Mouse (Mus musculus) layer of hippocampus, postnatal 25 days (tissue): Measurements from ENCODE around the gene Scube1. TPM values are rescaled to one million over a fixed set of nuclear protein-coding genes. Genes with fewer than 3 reads are reported as not detected.

Source experiments
- DNase-seq, 2 experiments: peaks; one replicate each; pipeline ENCODE4 v3.0.0; 2022; ENCODE audit warnings: mixed read lengths in 2 of 2, low spot score in 1 of 2; ENCODE audit errors: extremely low spot score in 1 of 2
- total RNA-seq, 2 experiments: library from RNA; stranded (reverse); gene quantifications; 2 replicates each; pipeline ENCODE4 v1.2.3; 2021

Gene Scube1
- total RNA-seq, 2 experiments from 2014 or later, result 16.7 to 19.3 TPM

DNA sequence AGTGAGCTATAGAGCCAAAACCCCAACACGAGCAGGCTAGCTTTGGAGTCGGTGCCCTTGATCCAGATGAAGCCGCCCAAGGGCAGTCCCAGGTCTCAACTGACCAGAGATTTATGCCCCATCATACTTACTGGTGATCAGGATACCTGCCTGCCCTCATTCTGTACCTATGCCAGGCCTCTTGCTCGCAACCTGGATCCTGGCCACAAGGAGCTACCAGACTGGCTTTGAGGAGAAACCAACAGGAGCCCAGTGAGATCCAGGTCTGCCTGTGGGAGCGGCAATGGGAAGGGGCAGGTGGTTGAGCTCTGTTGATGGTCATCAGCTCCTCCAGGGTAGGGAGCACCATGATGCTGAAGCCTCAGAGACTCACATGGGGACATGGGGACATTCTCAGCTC is 12.5 kb downstream of the Scube1 start:
- no peak for DNase-seq

DNA sequence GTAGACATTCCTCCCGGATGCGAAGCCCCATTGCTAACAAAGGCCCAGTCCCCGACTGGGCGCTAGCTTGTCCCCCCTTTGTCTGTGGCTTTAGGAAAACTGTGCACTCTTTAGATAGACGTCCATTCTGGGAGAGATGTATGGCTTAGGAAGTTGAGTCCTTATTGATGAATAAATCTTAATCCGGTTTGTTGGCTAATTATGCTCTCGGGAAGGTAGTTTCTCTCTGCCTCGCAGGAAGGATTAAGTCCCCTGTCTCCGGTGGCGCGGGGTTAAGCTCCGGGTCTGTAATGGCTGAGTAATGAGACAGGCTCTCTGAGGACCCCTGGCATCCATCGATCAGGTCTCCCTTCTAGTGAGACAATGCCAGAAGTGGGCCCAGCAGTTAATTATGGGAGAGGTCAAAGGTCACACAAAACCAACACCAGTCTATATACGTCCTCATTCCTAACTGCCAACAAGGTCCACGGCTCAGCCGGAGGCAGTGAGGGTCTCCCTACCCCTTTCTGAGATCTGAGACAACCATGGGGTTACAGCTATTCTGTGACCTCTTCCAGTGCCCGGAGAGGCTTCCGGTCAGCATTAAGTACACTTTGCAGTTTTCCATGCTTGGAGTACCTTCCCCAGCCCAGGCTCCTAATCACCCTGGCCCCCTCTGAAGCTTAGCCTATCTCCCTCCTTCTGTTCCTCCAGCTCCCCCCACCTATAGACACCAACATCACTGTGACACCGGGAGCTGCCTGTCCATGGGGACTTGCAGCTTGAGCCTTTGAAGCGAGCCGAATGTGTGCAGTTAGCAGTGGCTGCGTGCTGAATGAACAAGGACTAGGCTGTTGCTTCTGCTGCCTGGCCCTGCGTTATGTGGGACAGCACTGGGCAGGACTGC is 14.7 kb downstream of the Scube1 start:
- no peak for DNase-seq

GRCm38 (mm10) chr15:83706528-83707199 is 18.2 kb downstream of the Scube1 start:
- DNase-seq, result no peak

- no peak for DNase-seq
Observed at GRCm38 (mm10) chr15:83700593-83700923, 24.3 kb downstream of the Scube1 start.

DNA sequence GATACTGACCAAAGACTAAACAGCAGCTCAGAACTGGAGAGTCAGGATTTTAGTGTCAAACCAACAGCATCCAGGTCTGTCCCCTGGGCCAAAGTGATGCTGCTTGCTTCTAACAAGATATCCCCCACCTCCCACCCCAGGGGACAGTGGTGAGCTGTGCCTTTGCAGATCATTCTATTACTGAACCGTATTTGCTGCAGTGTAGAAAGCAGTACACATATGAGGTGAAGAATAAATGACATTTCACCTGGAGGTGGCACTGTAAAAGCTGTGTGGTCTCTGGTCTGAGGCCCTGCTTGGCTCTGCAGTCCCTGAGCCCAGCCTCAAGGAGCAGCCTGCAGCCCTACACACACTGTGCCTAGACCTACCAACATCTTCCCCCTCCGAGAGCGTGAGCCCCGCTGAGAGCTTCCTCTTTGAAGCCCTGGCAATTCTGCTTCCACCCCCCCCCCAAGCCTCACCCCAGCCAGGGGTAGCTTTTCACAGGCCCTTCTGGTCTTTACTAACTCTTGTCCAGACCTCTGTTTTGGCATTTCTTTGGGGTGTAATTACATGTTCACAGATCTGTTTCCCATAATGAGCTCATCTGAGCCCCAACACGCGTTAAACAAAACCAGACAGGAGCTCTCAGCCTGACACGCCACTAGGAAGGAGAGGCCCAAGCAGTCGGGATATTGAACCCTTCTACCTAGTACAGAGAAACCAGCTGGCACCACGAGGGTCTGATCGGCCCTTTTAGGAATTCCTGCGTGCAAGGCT is 24.8 kb downstream of the Scube1 start:
- DNase-seq, result no peak

DNA sequence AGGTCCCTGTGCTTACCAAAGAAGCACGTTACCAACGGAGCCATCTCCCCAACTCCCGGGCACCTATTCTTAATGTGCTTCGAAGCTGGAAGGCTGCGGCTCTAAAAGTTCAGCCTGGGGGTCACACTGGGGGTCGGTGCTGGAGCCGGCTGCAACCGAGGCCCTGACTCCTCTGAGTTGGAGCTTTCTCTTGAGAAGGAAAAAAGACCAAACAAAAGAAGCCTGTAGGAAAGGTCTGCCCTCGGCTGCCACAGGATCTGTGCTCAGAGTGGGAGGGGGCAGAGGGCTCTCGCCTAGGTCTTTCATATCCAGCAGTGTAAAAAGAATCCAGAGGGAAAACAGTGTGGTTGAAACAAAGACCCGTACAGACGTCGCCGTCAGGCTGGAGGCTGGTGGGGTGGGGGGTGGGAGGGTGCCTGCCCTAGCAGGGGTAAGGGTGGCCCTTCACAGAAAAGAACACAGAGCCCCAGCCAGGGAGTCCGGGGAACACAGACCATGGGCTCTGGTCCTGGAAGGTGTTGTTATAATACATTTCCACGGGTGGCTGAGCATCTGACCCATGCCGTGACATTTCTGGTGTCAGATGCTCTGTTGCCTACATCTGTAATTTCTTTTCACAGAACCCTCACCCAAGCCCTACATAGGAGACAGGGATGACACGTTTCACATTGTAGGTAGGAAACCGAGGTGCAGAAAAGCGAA is 25.5 kb downstream of the Scube1 start:
- DNase-seq, result no peak

DNA sequence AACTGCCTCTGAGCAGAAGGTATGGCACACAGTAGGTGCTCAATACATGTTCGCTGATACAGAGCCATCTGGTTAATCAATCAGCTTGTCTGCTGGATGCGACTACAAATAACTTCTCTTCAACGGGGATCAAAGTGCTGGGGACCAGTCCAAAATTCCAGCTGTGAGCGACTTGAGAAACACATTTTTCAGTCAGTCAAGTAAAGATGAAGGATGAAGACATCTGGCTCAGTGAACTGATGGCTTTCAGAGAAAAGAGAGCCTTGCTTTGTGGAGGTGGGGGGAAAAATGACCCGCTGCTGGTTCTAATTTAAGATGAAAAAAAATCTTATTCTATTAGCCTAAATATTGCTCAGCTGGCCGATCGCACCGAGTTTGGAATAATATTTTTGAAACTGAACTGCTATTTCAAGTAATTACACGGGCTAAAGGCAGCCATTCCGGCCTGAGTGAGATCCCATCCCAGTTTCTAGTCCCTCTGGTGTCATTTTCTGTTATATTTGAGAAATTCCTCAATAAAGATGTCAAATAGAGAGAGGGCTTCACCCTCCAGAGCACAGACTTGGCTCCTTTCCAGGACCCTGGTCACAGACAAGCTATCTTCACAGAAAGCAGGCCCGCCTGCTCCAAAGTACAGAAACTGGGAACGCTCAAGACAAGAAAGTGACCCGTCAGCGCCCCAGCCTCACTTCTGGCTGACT is 28.0 kb downstream of the Scube1 start:
- no peak for DNase-seq

DNA sequence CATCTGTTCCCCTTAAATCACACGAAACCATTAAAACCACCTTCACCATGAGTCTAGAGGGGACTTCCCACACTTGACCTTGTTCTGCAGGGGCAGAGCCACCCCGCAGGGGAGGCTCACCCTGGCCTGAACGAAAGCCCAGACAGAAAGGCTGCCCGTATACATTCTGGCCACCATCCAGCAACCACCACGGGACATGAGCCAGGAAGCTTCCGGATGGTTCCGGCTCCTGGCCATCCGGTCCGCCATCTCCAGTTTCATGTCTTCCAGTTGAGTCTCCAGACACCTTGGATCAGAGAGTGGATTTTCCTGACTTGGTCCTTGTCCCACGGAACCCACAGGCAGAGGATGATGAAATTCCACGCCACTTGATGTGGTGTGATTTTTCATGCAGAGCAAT is 29.7 kb downstream of the Scube1 start:
- no peak for DNase-seq

- DNase-seq, result no peak
Observed at GRCm38 (mm10) chr15:83691901-83692361, 32.9 kb downstream of the Scube1 start.

DNA sequence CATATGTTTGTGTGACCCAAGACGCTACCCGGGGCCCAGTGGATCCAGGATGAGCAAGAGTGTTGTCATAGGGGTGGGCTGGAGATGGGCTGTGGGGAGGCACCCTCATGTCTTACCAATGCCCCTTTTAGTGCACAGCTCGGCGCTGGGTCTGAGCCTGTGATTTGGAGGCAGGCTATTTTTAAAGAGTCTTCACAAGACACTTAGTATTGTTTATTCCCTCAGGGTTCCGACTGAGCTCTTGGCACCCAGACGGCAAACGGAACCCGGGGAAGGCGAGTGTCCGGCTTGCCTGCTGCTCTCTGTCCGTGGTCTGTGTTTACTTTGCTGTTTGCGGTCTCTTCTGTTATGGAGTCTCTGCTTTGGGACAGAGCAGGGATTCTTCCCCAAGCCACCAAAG is 34.9 kb downstream of the Scube1 start:
- no peak for DNase-seq

DNA sequence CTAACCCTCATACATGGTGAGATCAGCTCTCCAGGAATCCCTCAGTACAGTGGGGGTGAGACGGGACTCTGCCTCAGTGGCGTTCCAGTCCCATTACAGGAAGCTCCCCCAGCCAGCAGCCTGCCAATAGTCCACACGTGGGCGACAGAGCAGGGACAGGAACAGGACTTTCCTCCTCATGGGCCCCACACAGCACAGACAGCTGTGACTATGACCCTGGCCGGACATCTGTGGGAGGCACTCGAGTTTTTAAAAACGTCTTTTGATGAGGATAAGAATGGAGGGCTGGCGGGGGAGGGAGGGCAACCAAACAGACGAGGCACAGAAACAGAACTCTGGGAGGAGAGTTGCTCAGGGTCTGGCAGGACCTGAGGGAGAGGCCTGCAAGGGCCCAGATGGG is 38.2 kb downstream of the Scube1 start:
- DNase-seq, result no peak

DNA sequence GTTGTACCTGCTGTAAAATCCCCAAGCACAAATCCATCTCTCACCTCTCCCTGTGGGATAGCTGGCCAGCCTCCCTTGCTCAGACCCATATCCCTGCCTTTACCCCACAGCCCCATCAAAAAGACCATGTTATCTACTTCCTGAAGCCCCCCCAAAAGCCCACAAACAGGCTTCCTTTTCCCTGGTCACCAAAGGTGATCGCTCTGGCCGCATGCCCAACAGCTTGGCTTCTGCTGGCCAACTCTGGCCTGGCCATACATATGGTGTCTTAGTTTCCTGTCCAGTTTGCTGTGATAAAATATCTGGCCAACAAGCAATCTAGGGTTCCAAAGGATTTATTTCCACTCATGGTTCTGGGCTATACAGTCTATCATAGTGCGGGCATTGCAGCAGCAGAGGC is 38.9 kb downstream of the Scube1 start:
- no peak for DNase-seq

- DNase-seq, result no peak
Observed at GRCm38 (mm10) chr15:83683051-83683561, 41.7 kb downstream of the Scube1 start.

DNA sequence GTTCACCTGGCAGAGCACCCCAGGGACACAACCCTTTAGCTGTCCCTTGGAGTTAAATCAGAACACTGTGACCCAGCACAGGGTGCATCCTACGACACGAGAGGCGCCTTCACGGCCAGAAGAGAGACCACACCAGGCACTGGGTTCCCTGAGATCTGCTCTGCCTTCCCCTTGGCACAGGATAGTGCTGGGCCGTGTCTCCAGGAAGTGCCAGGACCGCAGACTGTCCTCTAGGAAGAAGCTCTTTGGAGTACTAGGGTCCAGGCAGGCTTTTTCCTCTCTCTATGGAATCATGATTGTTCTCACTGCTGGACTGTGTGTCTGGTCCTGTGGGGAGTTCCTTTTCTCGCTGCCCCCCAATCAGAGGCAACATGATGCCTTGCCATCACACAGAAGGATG is 44.5 kb downstream of the Scube1 start:
- no peak for DNase-seq

DNA sequence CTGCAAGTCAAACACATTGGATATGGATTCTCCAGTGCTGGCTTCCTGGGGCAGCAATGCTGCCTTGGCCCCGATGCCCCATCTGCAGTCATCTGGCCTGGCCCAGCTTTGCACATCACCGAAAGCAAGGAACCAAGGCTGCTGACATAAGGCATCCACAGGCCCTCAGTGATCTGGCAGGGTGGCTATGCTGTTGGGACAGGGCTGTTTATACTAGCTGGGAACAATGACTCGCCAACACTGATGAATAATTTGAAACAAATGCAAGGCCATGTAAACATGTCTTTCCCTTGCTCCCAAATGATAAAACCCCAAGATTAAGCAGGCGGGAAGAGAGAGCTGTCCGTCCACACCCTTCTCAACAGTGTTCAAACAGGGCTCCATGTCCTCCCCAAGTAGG is 45.1 kb downstream of the Scube1 start:
- no peak for DNase-seq

DNA sequence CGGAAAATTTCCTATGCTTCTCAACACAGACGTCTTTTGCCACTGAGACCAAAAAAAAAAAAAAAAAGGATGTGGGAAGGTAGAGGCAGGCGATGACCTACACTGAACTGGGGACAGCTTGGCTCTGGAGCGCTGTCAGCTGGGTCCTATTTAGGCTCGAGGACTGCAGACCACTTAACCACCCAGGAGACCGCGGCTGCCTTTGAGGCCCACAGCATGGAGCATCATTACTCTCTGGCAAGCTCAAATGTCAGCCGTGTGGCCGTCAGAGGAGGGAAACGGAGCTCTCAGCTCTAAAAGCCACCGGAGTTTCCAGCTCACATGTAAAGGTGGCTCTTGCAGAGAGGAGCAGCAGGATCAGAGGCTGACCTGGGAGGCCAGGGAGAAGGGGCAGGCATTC is 46.2 kb downstream of the Scube1 start:
- DNase-seq, result no peak

DNA sequence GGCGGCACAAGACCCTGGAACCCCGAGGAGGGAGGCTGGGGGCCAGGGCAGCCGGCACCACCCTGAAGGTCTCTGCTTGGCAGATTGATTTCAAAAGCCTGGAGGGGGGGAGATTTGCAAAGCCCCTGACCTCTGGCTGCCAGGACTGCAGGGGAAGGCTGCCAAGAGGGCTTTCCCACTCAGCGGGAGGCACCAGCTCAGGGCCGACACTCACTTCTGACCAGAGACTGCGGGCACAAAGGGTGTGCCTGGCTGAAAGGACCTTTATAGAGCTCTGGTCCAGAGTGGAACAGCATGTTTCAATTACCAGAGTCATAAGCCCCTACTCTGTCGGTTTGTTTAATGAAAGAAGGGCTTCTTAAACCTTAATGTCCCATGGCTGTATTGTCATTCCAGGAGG is 46.7 kb downstream of the Scube1 start:
- DNase-seq, result no peak

GRCm38 (mm10) chr15:83677098-83677497 is 47.7 kb downstream of the Scube1 start:
- no peak for DNase-seq

DNA sequence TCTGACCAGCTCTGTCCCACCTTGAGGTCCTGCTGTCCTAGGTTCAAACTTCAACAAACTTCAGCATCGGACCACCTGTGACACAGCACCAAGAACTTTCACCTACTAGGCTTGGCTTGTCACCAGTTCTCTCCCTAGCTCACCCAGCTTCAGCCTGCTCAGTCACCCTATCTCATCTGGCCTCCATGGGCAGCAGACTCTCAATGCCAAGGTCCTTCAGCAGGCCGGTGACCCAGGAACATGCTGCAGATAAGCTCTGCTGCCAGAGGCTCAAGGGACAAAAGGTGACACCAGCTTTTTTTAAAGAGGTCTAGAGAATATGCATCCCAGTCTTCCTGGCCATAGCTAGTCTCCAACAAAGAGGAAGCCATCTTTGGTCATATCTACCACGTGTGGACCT is 48.5 kb downstream of the Scube1 start:
- DNase-seq, result no peak

DNA sequence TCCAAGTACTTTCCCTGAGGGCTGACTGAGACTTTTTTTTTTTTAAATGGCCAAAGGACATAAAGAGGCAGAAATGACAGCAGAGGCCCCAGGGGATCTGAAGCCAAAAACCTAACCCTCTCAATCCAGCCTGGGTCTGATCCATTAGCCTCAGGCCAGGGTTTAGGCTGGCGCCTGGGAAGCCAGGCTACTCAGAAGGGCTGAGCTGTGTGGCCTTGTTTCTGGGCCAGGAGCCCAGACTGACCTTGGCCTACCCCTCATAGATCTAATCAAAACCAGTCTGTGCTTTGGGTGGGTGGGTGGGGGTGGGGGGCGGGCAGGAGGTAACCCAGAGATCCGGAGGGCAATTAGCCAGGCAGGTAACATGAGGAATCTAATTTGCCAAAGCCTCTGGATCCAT is 51.2 kb downstream of the Scube1 start:
- DNase-seq, result no peak
